Mouse (Mus musculus) hindbrain, embryonic 11.5 days (tissue): Measurements from ENCODE around the gene Ccdc142. TPM values are rescaled to one million over a fixed set of nuclear protein-coding genes. Genes with fewer than 3 reads are reported as not detected.
A peak's percentile ranks its signal among the peaks of the same experiment; 100 is the strongest.

Experiments
- ATAC-seq: fragments of 200-750 bp; cut with Nextera tagmentation; 2 replicates; pipeline ENCODE4 v1.8.0; 2017; ENCODE audit warnings: mild to moderate bottlenecking, moderate TSS enrichment, moderate library complexity; ENCODE audit not compliant: low FRiP score
- DNase-seq: peaks from one replicate; pipeline ENCODE4 v3.0.0-alpha.2; 2015; ENCODE audit warnings: low spot score
- H3K27ac ChIP-seq: fragments of 300-500 bp; sonication (generic); 2 replicates; pipeline ENCODE4 v1.5.1; 2014; ENCODE audit warnings: mild to moderate bottlenecking, low read depth, low read length
- H3K27me3 ChIP-seq: fragments of 300-500 bp; sonication (generic); 2 replicates; pipeline ENCODE4 v1.6.1; 2014; ENCODE audit warnings: mild to moderate bottlenecking, low read length, moderate library complexity, mixed read lengths; ENCODE audit not compliant: control insufficient read depth, insufficient read depth
- H3K36me3 ChIP-seq: fragments of 300-500 bp; sonication (generic); 2 replicates; pipeline ENCODE4 v1.6.1; 2014; ENCODE audit warnings: mild to moderate bottlenecking, low read length, moderate library complexity, mixed read lengths; ENCODE audit not compliant: control insufficient read depth, insufficient read depth
- H3K4me1 ChIP-seq: fragments of 300-500 bp; sonication (generic); replicated peaks from 2 replicates; pipeline ENCODE4 v1.6.1; 2014; ENCODE audit warnings: low read length, mixed read lengths; ENCODE audit not compliant: control insufficient read depth, insufficient read depth
- H3K4me2 ChIP-seq: fragments of 300-500 bp; sonication (generic); replicated peaks from 2 replicates; pipeline ENCODE4 v1.6.1; 2014; ENCODE audit warnings: mild to moderate bottlenecking, low read depth, low read length
- H3K4me3 ChIP-seq: fragments of 300-500 bp; sonication (generic); 2 replicates; pipeline ENCODE4 v1.5.1; 2014; ENCODE audit warnings: low read depth, low read length
- H3K9ac ChIP-seq: fragments of 300-500 bp; sonication (generic); 2 replicates; pipeline ENCODE4 v1.6.1; 2014; ENCODE audit warnings: low read depth, low read length
- H3K9me3 ChIP-seq: fragments of 300-500 bp; sonication (generic); 2 replicates; pipeline ENCODE4 v1.6.1; 2016; ENCODE audit warnings: low read length; ENCODE audit not compliant: control insufficient read depth
- WGBS: fragments of 180-500 bp; shearing (Covaris S2); extraction: QIAGEN DNeasy Blood & Tissue Kit; methylation state at CpG from one replicate; pipeline ENCODE4 v1.1.7; 2014; 5-methylcytosine and 5-hydroxymethylcytosine counted together
- polyA plus RNA-seq: library from polyadenylated mRNA; unstranded; fragments of >200 nt; fragmentation: Nextera tagmentation; extraction: Ambion mirVana; gene quantifications from 2 replicates; pipeline ENCODE4 v1.2.1, GENCODE M21; 2014

Gene Ccdc142
- polyA plus RNA-seq, 1 experiment from 2014 or later: 1.0 TPM

DNA sequence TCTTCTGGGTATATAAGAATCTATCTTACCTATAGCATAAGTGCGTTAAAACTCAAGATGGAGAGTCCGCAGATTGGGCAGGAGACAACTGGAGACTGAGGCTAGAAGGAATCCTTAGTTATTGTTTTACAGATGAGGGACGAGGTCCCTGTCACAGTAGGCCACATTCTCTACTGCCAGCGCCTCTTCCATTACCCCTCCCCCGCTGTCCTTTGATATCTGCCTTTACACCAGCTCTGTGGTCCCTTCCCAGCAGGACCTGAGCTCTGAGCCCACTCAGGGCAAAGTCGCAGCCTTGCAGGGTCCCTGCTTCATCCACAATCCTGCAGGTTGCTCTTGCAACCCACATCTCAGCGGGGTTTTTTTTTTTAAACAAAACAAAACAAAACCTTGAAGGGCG lies 33.2 kb upstream of the Ccdc142 start:
- no peaks in the 10 kb centered on the region for H3K9me3 ChIP-seq
- no peaks in the 10 kb centered on the region for H3K36me3 ChIP-seq
- DNase-seq (peak; percentile 38), ATAC-seq (no peak)
- peaks cover 96% of the 10 kb centered on the region for H3K27me3 ChIP-seq
- WGBS: 3% methylated on average over 8 of the region's 8 CpGs
- H3K27ac ChIP-seq: no peak overlapping the region
- no peak overlapping the region for H3K4me2 ChIP-seq
- peaks cover 10% of the 10 kb centered on the region for H3K4me1 ChIP-seq
- H3K4me3 ChIP-seq: peak overlapping the region; percentile 4; the same call in 1 of the 2 replicates
- no peak overlapping the region for H3K9ac ChIP-seq

DNA sequence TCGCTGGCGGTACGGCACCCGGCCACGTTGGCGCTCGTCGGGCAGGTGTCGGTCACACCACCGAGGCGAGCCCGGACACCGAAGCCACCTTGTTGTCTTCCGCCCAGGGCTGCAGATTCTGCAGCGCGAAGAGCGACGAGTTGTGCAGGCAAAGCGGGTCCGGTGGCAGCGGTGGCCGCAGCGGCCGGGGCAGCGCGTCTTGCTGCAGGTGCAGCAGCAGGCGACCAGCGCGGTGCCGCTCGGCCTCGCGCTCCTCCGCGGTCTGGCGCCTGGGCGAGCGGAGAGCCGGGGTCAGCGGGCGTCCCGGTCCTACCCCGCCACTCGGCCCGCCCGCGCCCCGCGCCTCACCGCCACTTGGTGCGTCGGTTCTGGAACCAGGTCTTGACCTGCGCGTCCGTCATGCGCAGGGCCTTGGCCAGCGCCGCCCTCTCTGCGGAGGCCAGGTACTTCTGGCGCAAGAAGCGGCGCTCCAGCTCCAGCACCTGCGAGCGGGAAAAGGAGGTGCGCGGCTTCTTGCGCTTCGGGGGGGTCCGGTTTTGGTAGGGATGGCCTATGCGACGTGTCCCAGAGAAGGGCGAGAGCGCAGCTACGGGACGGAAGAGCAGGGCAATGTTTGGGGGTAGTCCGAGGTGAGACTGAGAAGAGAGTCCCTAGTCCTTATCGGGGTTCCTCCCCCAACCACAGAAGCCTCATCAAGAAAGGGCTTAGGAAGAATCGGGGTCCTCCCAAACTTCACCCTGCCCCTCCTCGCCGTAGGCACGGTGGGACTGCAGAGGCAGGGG lies 32.5 kb upstream of the Ccdc142 start:
- H3K9ac ChIP-seq: no peak overlapping the region
- DNase-seq (peak; percentile 63), ATAC-seq (no peak)
- H3K4me1 ChIP-seq: peaks cover 10% of the 10 kb centered on the region
- no peak overlapping the region for H3K27ac ChIP-seq
- 0 out of 2 replicates have a peak overlapping the region, but pooled peaks have one; percentile 2 for H3K4me2 ChIP-seq
- peak overlapping the region; percentile 22 for H3K4me3 ChIP-seq
- no peaks in the 10 kb centered on the region for H3K9me3 ChIP-seq
- no peaks in the 10 kb centered on the region for H3K36me3 ChIP-seq
- WGBS: under 1% methylated on average over 81 of the region's 81 CpGs
- peaks cover 95% of the 10 kb centered on the region for H3K27me3 ChIP-seq

DNA sequence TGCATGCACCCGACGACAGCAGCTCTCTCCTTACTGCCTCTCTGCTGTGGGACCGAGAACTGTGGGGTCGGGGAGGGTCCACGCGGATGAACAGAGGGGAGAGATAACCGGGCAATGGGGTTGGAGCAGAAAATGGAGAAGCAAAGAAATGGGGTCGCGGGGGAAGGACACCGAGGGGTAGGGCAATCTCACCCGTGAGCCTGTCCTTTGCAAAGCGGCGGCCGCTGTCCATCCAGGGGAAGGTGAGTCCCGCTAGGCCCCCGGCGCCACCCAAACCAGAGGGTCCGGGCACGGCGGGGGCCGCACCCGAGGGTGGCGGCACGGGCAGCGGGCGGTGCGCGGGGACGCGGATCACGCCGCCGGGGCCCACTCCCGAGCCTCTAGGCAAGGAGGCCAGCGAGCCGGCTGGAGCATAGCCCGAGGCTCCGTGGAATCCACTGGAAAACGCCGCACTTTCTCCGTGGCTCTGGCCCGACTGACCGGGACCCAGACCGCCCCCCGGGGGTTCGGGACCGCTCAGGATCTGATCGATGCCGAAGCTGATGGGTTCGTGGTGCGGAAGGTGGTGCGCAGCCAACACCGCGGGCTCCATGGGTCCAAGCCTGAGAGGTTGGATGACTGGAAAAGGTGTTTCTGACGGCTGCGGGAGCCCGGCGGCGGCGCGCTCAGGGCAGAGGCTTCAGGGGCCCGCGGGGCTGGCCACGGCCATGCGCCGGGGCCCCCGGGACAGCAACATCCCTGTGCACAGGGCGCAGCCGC lies 31.7 kb upstream of the Ccdc142 start:
- peaks cover 96% of the 10 kb centered on the region for H3K27me3 ChIP-seq
- WGBS: under 1% methylated on average over 65 of the region's 69 CpGs
- no peak overlapping the region for H3K27ac ChIP-seq
- H3K9ac ChIP-seq: no peak overlapping the region
- no peaks in the 10 kb centered on the region for H3K36me3 ChIP-seq
- H3K4me1 ChIP-seq: peaks cover 10% of the 10 kb centered on the region
- ATAC-seq (no peak), DNase-seq (peak; percentile 62)
- H3K9me3 ChIP-seq: no peaks in the 10 kb centered on the region
- H3K4me2 ChIP-seq: 0 out of 2 replicates have a peak overlapping the region, but pooled peaks have one; percentile 12
- H3K4me3 ChIP-seq: peak overlapping the region; percentile 2; the same call in 1 of the 2 replicates

DNA sequence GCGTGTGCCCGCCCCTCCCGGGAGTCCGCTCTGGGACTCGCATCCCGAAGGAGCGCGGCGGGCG lies 31.3 kb upstream of the Ccdc142 start, which contains the start of gene Tlx2:
TSS of gene Tlx2 (minus strand) at position 47 of the 64 bp plus-strand sequence.
- Histone ChIP-seq H3K9me3 (no peaks in the 10 kb centered on the region), H3K4me1 (peaks cover 10% of the 10 kb centered on the region), H3K9ac (no peak within 1 kb of the TSS), H3K27ac (no peak within 1 kb of the TSS), H3K4me2 (0 out of 2 replicates have a peak within 1 kb of the TSS, but pooled peaks have one; percentile 12), H3K4me3 (peak within 1 kb of the TSS; percentile 22; the same call in 1 of the 2 replicates), H3K27me3 (peaks cover 94% of the 10 kb centered on the region), H3K36me3 (no peaks in the 10 kb centered on the region)
- DNase-seq (peak; percentile 69), ATAC-seq (no peak)
- 0% methylated on average over 4 of the region's 10 CpGs for WGBS

DNA sequence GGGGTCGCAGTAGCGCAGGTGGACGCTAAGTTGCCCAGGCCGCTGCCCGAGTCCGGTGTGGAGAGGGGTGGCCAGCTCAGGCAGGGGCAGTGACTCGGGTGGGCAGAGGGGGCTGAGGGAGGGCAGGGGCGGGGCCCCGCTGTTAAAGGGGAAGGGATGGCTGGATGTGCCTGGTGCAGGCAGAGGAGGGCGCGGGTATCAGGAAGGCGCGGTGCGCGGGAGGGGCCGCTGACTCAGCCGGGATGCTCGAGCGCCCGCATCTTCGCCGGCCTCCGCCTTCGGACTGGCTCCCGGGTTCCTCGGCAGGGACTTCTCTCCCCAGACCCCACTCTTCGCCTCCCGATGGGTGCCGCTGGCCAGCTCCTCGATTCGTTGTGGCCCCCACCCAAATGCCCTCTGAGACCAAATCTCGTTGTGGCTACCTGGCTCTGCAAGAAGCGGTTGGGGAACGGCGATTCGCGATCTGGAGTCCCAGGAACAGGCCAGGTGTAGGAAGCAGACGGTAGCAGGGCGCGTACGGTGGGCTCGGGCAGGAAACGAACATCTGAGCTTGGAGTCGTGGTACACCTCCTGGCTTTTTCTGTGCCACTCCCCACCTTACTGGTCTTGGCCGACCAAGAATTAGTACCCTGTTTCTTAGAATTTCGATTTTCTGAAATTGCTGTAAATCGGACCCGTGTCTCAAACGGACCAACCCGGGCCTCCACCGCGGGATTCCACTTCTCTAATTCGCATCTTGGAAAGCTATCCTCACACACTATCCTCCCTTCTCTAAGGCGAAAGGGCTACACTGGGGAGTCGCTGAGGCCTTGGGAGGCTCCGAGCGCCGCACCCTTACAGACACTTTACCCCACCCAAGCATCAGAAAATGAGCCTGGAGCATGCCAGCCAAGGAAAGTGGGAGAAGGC lies 30.8 kb upstream of the Ccdc142 start:
- WGBS: under 1% methylated on average over 54 of the region's 58 CpGs
- Histone ChIP-seq H3K36me3 (no peaks in the 10 kb centered on the region), H3K27me3 (peaks cover 92% of the 10 kb centered on the region), H3K4me2 (0 out of 2 replicates have a peak overlapping the region, but pooled peaks have one; percentile 12), H3K27ac (no peak overlapping the region), H3K4me3 (peak overlapping the region; percentile 14; the same call in 1 of the 2 replicates), H3K9me3 (no peaks in the 10 kb centered on the region), H3K4me1 (peaks cover 10% of the 10 kb centered on the region), H3K9ac (no peak overlapping the region)
- no peak for DNase-seq
- ATAC-seq: no peak; the same call in none of the 2 replicates

DNA sequence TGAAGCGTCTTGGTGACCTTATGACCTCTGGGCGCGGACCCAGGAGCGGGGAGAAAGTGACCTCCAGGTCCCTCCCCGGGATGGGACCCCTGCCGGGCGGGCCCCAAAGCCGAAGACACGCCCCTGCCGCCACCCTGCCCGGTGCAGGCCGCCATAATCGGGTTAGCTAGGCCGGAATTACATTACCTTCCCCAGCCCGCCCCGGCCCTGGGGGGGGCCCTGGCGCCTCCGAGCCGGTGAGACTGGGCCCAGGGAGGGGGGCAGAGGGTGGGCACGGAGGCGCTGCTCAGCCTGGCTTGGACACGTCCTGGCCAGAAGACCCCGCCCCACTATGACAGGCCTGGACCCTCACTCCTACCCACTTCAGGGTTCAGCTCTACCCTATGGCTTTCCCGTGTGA lies 30.2 kb upstream of the Ccdc142 start:
- WGBS: under 1% methylated on average over 24 of the region's 24 CpGs
- H3K27ac ChIP-seq: no peak overlapping the region
- H3K4me1 ChIP-seq: peaks cover 10% of the 10 kb centered on the region
- peak overlapping the region; percentile 14; the same call in 1 of the 2 replicates for H3K4me3 ChIP-seq
- H3K4me2 ChIP-seq: 0 out of 2 replicates have a peak overlapping the region, but pooled peaks have one; percentile 11
- H3K27me3 ChIP-seq: peaks cover 92% of the 10 kb centered on the region
- H3K36me3 ChIP-seq: no peaks in the 10 kb centered on the region
- no peaks in the 10 kb centered on the region for H3K9me3 ChIP-seq
- H3K9ac ChIP-seq: no peak overlapping the region
- DNase-seq: no peak
- peak; percentile 39 for ATAC-seq

DNA sequence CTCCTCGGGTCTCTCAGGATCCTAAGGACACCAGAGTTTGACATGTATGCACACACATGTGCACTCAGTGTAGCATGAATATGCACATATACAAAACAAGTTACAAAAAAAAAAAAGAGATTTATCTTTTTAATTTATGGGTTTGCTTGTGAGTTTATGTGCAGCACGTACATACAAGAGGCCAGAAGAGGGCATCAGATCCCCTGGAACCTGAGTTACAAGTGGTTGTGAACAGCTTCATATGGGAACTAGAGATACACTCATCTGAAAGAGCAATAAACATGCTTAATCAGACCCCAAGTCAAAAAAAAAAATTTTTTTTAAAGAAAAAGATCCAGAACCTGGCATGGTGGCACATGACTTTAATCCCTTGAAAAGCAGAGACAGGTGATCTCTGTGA lies 26.4 kb upstream of the Ccdc142 start:
- DNase-seq: no peak
- no peak overlapping the region for H3K27ac ChIP-seq
- H3K9me3 ChIP-seq: no peaks in the 10 kb centered on the region
- no peak for ATAC-seq
- no peak overlapping the region for H3K9ac ChIP-seq
- 14% methylated on average over 2 of the region's 2 CpGs for WGBS
- H3K4me2 ChIP-seq: no peak overlapping the region
- peaks cover 10% of the 10 kb centered on the region for H3K4me1 ChIP-seq
- H3K4me3 ChIP-seq: no peak overlapping the region
- H3K27me3 ChIP-seq: peaks cover 57% of the 10 kb centered on the region
- no peaks in the 10 kb centered on the region for H3K36me3 ChIP-seq

DNA sequence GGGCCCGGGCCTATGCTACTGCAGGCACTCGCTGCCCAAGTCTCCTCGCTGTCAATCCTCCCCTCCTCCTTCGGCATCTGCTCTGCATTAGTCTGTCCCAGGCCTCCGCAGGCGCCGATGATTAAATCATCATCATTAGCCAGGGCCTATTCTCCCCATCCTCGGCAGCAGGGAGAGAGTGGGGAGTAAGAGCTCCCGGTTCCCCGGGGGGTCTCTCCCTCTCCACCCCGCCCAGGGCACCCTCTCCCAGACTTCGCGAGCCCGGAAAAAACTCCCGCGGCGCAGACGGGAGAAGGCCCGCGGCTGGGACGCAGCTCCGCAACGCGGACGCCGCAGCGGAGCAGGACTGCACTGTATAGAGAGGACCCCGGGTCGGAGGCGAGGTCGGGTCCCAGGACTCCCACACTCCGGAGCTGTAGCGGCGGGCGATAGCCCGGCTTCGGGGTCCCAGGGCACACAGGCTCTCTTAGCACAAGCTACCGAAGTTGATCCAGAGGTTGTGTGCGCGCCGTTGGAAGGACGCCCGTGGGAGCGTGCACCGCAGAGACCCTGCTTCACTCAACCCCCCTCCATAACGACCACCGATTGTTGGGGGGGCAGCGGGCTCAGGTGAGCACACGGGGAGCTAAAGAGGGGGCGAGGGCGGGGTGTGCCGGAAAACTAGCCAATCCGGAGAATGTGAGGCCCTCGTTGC lies 23.6 kb upstream of the Ccdc142 start, which contains the start of gene Pcgf1:
TSS of gene Pcgf1 (plus strand) at position 240 of the 694 bp plus-strand sequence.
- WGBS: under 1% methylated on average over 54 of the region's 54 CpGs
- no peaks in the 10 kb centered on the region for H3K36me3 ChIP-seq
- H3K27ac ChIP-seq: peak within 1 kb of the TSS; percentile 83
- peak within 1 kb of the TSS; percentile 78 for H3K9ac ChIP-seq
- H3K4me3 ChIP-seq: peak within 1 kb of the TSS; percentile 77
- no peak for DNase-seq
- peak within 1 kb of the TSS; percentile 78 for H3K4me2 ChIP-seq
- H3K9me3 ChIP-seq: no peaks in the 10 kb centered on the region
- no peaks in the 10 kb centered on the region for H3K4me1 ChIP-seq
- ATAC-seq: peak; percentile 83
- H3K27me3 ChIP-seq: peaks cover 35% of the 10 kb centered on the region
